Mouse (Mus musculus): ENCODE measurements around the gene Fam111a. TPM values are rescaled to one million over a fixed set of nuclear protein-coding genes. Genes with fewer than 3 reads are reported as not detected.

Fam111a gene
- polyA plus RNA-seq, 1 experiment from 2014 or later: 27.4 TPM

- Histone ChIP-seq H3K27me3 (ENCODE audit: control insufficient read depth, insufficient read depth, low read length) (no peaks in the 10 kb centered on the region), H3K27ac (ENCODE audit: low read depth, low read length) (no peak within 1 kb of the TSS), H3K9me3 (ENCODE audit: control insufficient read depth, low read length) (no peaks in the 10 kb centered on the region), H3K9ac (ENCODE audit: low read length) (no peak within 1 kb of the TSS), H3K36me3 (ENCODE audit: control insufficient read depth, insufficient read depth, low read length) (no peaks in the 10 kb centered on the region), H3K4me2 (no peak within 1 kb of the TSS), H3K4me3 (ENCODE audit: low read depth, low read length) (no peak within 1 kb of the TSS), H3K4me1 (ENCODE audit: control insufficient read depth, insufficient read depth, low read length) (no peaks in the 10 kb centered on the region)
- ATAC-seq (ENCODE audit: low FRiP score) (no peak), DNase-seq (ENCODE audit: low spot score, missing footprints) (no peak)
- WGBS: 72% methylated on average over 4 of the region's 4 CpGs
These were observed 87.6 kb downstream of the Fam111a start, which contains the start of gene Glyat for GRCm38 (mm10) chr19:12633176-12633575. TSS of gene Glyat (plus strand) at chr19:12633308.

GRCm38 (mm10) chr19:12634259-12634658 lies 88.7 kb downstream of the Fam111a start:
- Histone ChIP-seq H3K9ac (ENCODE audit: low read length) (no peak overlapping the region), H3K36me3 (ENCODE audit: control insufficient read depth, insufficient read depth, low read length) (no peaks in the 10 kb centered on the region), H3K4me3 (ENCODE audit: low read depth, low read length) (no peak overlapping the region), H3K4me1 (ENCODE audit: control insufficient read depth, insufficient read depth, low read length) (no peaks in the 10 kb centered on the region), H3K9me3 (ENCODE audit: control insufficient read depth, low read length) (no peaks in the 10 kb centered on the region), H3K27me3 (ENCODE audit: control insufficient read depth, insufficient read depth, low read length) (no peaks in the 10 kb centered on the region), H3K4me2 (no peak overlapping the region), H3K27ac (ENCODE audit: low read depth, low read length) (no peak overlapping the region)
- WGBS: 93% methylated on average over 3 of the region's 3 CpGs
- DNase-seq (ENCODE audit: low spot score, missing footprints) (no peak), ATAC-seq (ENCODE audit: low FRiP score) (no peak)

GRCm38 (mm10) chr19:12634963-12635362 lies 89.4 kb downstream of the Fam111a start:
- Histone ChIP-seq H3K27ac (ENCODE audit: low read depth, low read length) (no peak overlapping the region), H3K9me3 (ENCODE audit: control insufficient read depth, low read length) (no peaks in the 10 kb centered on the region), H3K4me3 (ENCODE audit: low read depth, low read length) (no peak overlapping the region), H3K36me3 (ENCODE audit: control insufficient read depth, insufficient read depth, low read length) (no peaks in the 10 kb centered on the region), H3K4me1 (ENCODE audit: control insufficient read depth, insufficient read depth, low read length) (no peaks in the 10 kb centered on the region), H3K27me3 (ENCODE audit: control insufficient read depth, insufficient read depth, low read length) (no peaks in the 10 kb centered on the region), H3K4me2 (no peak overlapping the region), H3K9ac (ENCODE audit: low read length) (no peak overlapping the region)
- DNase-seq (ENCODE audit: low spot score, missing footprints) (no peak), ATAC-seq (ENCODE audit: low FRiP score) (no peak)
- WGBS: 87% methylated on average over 4 of the region's 4 CpGs

- no peak for DNase-seq (ENCODE audit: low spot score, missing footprints)
- no peak for ATAC-seq (ENCODE audit: low FRiP score)
- 73% methylated on average over 3 of the region's 3 CpGs for WGBS
These were observed 91.3 kb downstream of the Fam111a start for GRCm38 (mm10) chr19:12636863-12637262.

DNA sequence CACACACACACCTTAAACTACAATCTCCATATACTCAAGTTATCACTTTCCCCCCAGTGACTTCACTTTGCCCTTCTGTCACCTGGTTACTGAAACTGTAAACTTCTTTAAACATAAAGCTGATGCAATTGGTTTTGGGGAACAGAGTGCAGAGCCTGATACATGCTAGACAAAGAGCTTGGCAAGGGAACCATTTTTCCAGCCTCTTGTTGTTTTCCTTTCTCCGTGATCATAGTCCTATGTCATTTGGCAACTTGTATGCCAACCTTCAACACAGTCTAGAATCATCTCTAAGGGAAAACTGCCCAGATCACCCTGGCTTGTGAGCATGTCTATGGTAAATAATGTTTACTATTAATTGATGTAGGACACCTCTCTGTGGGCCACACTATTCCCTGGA lies 92.5 kb downstream of the Fam111a start:
- DNase-seq (ENCODE audit: low spot score, missing footprints): no peak
- Histone ChIP-seq H3K9me3 (ENCODE audit: control insufficient read depth, low read length) (no peaks in the 10 kb centered on the region), H3K27ac (ENCODE audit: low read depth, low read length) (no peak overlapping the region), H3K27me3 (ENCODE audit: control insufficient read depth, insufficient read depth, low read length) (no peaks in the 10 kb centered on the region), H3K4me3 (ENCODE audit: low read depth, low read length) (no peak overlapping the region), H3K9ac (ENCODE audit: low read length) (no peak overlapping the region), H3K4me1 (ENCODE audit: control insufficient read depth, insufficient read depth, low read length) (no peaks in the 10 kb centered on the region), H3K36me3 (ENCODE audit: control insufficient read depth, insufficient read depth, low read length) (no peaks in the 10 kb centered on the region), H3K4me2 (no peak overlapping the region)
- 67% methylated on average over 1 of the region's 1 CpGs for WGBS
- no peak for ATAC-seq (ENCODE audit: low FRiP score)

More at GRCm38 (mm10) chr19:12636863-12637262, 91.3 kb downstream of the Fam111a start:
- Histone ChIP-seq H3K4me1 (ENCODE audit: control insufficient read depth, insufficient read depth, low read length) (no peaks in the 10 kb centered on the region), H3K4me3 (ENCODE audit: low read depth, low read length) (no peak overlapping the region), H3K27me3 (ENCODE audit: control insufficient read depth, insufficient read depth, low read length) (no peaks in the 10 kb centered on the region), H3K4me2 (no peak overlapping the region), H3K9ac (ENCODE audit: low read length) (no peak overlapping the region), H3K9me3 (ENCODE audit: control insufficient read depth, low read length) (no peaks in the 10 kb centered on the region), H3K27ac (ENCODE audit: low read depth, low read length) (no peak overlapping the region), H3K36me3 (ENCODE audit: control insufficient read depth, insufficient read depth, low read length) (no peaks in the 10 kb centered on the region)

Other genes with a start within 250 kb of the Fam111a start
- not detected in 2 replicates for gene Olfr1436, start 246.6 kb upstream of the Fam111a start, polyA plus RNA-seq (2014; fragmentation: Nextera tagmentation; extraction: Ambion mirVana)
- not detected in 2 replicates for gene Olfr1437, start 220.6 kb upstream of the Fam111a start, polyA plus RNA-seq (2014; fragmentation: Nextera tagmentation; extraction: Ambion mirVana)
- not detected in 2 replicates for gene Olfr1438-ps1, start 209.8 kb upstream of the Fam111a start, polyA plus RNA-seq (2014; fragmentation: Nextera tagmentation; extraction: Ambion mirVana)
- gene Olfr1440, start 158.5 kb upstream of the Fam111a start, polyA plus RNA-seq (2014; fragmentation: Nextera tagmentation; extraction: Ambion mirVana): not detected in 2 replicates
- gene Olfr1441, start 128.3 kb upstream of the Fam111a start, polyA plus RNA-seq (2014; fragmentation: Nextera tagmentation; extraction: Ambion mirVana): not detected in 2 replicates
- not detected in 2 replicates for gene Pfpl, start 117.8 kb upstream of the Fam111a start, polyA plus RNA-seq (2014; fragmentation: Nextera tagmentation; extraction: Ambion mirVana)
- gene Mpeg1, start 85.0 kb upstream of the Fam111a start, polyA plus RNA-seq (2014; fragmentation: Nextera tagmentation; extraction: Ambion mirVana): 0.90 and 1.1 TPM in 2 replicates
- gene Dtx4, start 44.3 kb upstream of the Fam111a start, polyA plus RNA-seq (2014; fragmentation: Nextera tagmentation; extraction: Ambion mirVana): 62.0 and 64.3 TPM in 2 replicates
- not detected in 2 replicates for gene Gm4952, start 54.2 kb downstream of the Fam111a start, polyA plus RNA-seq (2014; fragmentation: Nextera tagmentation; extraction: Ambion mirVana)
- not detected in 2 replicates for gene Glyat, start 87.6 kb downstream of the Fam111a start, polyA plus RNA-seq (2014; fragmentation: Nextera tagmentation; extraction: Ambion mirVana)
- gene Olfr1442, start 124.7 kb downstream of the Fam111a start, polyA plus RNA-seq (2014; fragmentation: Nextera tagmentation; extraction: Ambion mirVana): not detected in 2 replicates
- not detected in 2 replicates for gene Olfr1443, start 132.4 kb downstream of the Fam111a start, polyA plus RNA-seq (2014; fragmentation: Nextera tagmentation; extraction: Ambion mirVana)
- not detected in 2 replicates for gene Keg1, start 150.0 kb downstream of the Fam111a start, polyA plus RNA-seq (2014; fragmentation: Nextera tagmentation; extraction: Ambion mirVana)
- gene Cntf, start 219.9 kb downstream of the Fam111a start, polyA plus RNA-seq (2014; fragmentation: Nextera tagmentation; extraction: Ambion mirVana): 0.36 and 0.91 TPM in 2 replicates

All from midbrain, embryonic 11.5 days (tissue).